Mouse (Mus musculus): Measurements from ENCODE around the gene Olfr640. TPM values are rescaled to one million over a fixed set of nuclear protein-coding genes. Genes with fewer than 3 reads are reported as not detected.

Olfr640 gene
- polyA plus RNA-seq, 1 experiment from 2014 or later = not detected

- no peaks in the 10 kb centered on the region for H3K4me1 ChIP-seq
- H3K9me3 ChIP-seq = no peaks in the 10 kb centered on the region
- H3K36me3 ChIP-seq = no peaks in the 10 kb centered on the region
- H3K4me2 ChIP-seq = no peak within 1 kb of the TSS
- no peaks in the 10 kb centered on the region for H3K27me3 ChIP-seq
- no peak for ATAC-seq (ENCODE audit: insufficient number of reproducible peaks, insufficient read depth, low FRiP score, low TSS enrichment, low read depth)
- no peak within 1 kb of the TSS for H3K27ac ChIP-seq
- H3K4me3 ChIP-seq = no peak within 1 kb of the TSS
- H3K9ac ChIP-seq = no peak within 1 kb of the TSS
These were observed 26.9 kb downstream of the Olfr640 start, which contains the start of gene Olfr638 for GRCm38 (mm10) chr7:103998446-103998845. Gene Olfr638 (plus strand): TSS chr7:103998746.

- Histone ChIP-seq H3K4me1 (no peaks in the 10 kb centered on the region), H3K27ac (no peak overlapping the region)
- no peak for ATAC-seq (ENCODE audit: insufficient number of reproducible peaks, insufficient read depth, low FRiP score, low TSS enrichment, low read depth)
These were observed 53.6 kb downstream of the Olfr640 start for GRCm38 (mm10) chr7:103971782-103972181.

GRCm38 (mm10) chr7:103970852-103971251, 54.5 kb downstream of the Olfr640 start, which contains the start of gene Olfr635:
Gene Olfr635 (plus strand): TSS chr7:103971152.
- no peaks in the 10 kb centered on the region for H3K4me1 ChIP-seq
- 80% methylated on average over 1 of the region's 1 CpGs for WGBS
- H3K9me3 ChIP-seq = no peaks in the 10 kb centered on the region
- H3K27me3 ChIP-seq = no peaks in the 10 kb centered on the region
- no peak within 1 kb of the TSS for H3K27ac ChIP-seq
- H3K36me3 ChIP-seq = no peaks in the 10 kb centered on the region
- no peak within 1 kb of the TSS for H3K4me2 ChIP-seq
- H3K9ac ChIP-seq = no peak within 1 kb of the TSS
- ATAC-seq (ENCODE audit: insufficient number of reproducible peaks, insufficient read depth, low FRiP score, low TSS enrichment, low read depth) = no peak
- H3K4me3 ChIP-seq = no peak within 1 kb of the TSS

More at GRCm38 (mm10) chr7:103971782-103972181, 53.6 kb downstream of the Olfr640 start:
- Histone ChIP-seq H3K4me2 (no peak overlapping the region), H3K9ac (no peak overlapping the region), H3K9me3 (no peaks in the 10 kb centered on the region), H3K36me3 (no peaks in the 10 kb centered on the region), H3K27me3 (no peaks in the 10 kb centered on the region), H3K4me3 (no peak overlapping the region)
- 50% methylated on average over 1 of the region's 1 CpGs for WGBS

Other genes with a start within 250 kb of the Olfr640 start
- gene Olfr68, start 245.9 kb downstream of the Olfr640 start, polyA plus RNA-seq (2015; fragmentation: Nextera tagmentation; extraction: Ambion mirVana) = not detected in 2 replicates
- gene Olfr67, start 233.8 kb downstream of the Olfr640 start, polyA plus RNA-seq (2015; fragmentation: Nextera tagmentation; extraction: Ambion mirVana) = not detected in 2 replicates
- 1,311 and 2,074 TPM in 2 replicates for gene Hbb-bt, start 211.6 kb downstream of the Olfr640 start, polyA plus RNA-seq (2015; fragmentation: Nextera tagmentation; extraction: Ambion mirVana)
- gene Hbb-bs, start 197.5 kb downstream of the Olfr640 start, polyA plus RNA-seq (2015; fragmentation: Nextera tagmentation; extraction: Ambion mirVana) = 2,604 and 4,415 TPM in 2 replicates
- not detected in 2 replicates for gene Hbb-bh2, start 185.1 kb downstream of the Olfr640 start, polyA plus RNA-seq (2015; fragmentation: Nextera tagmentation; extraction: Ambion mirVana)
- 46.9 and 96.8 TPM in 2 replicates for gene Hbb-bh1, start 182.4 kb downstream of the Olfr640 start, polyA plus RNA-seq (2015; fragmentation: Nextera tagmentation; extraction: Ambion mirVana)
- 5,482 and 5,510 TPM in 2 replicates for gene Hbb-y, start 172.4 kb downstream of the Olfr640 start, polyA plus RNA-seq (2015; fragmentation: Nextera tagmentation; extraction: Ambion mirVana)
- gene Olfr66, start 139.3 kb downstream of the Olfr640 start, polyA plus RNA-seq (2015; fragmentation: Nextera tagmentation; extraction: Ambion mirVana) = not detected in 2 replicates
- not detected in 2 replicates for gene Olfr64, start 131.1 kb downstream of the Olfr640 start, polyA plus RNA-seq (2015; fragmentation: Nextera tagmentation; extraction: Ambion mirVana)
- gene Olfr65, start 122.1 kb downstream of the Olfr640 start, polyA plus RNA-seq (2015; fragmentation: Nextera tagmentation; extraction: Ambion mirVana) = not detected in 2 replicates
- not detected in 2 replicates for gene Olfr631, start 96.7 kb downstream of the Olfr640 start, polyA plus RNA-seq (2015; fragmentation: Nextera tagmentation; extraction: Ambion mirVana)
- gene Olfr632, start 91.2 kb downstream of the Olfr640 start, polyA plus RNA-seq (2015; fragmentation: Nextera tagmentation; extraction: Ambion mirVana) = not detected in 2 replicates
- gene Olfr633, start 81.1 kb downstream of the Olfr640 start, polyA plus RNA-seq (2015; fragmentation: Nextera tagmentation; extraction: Ambion mirVana) = not detected in 2 replicates
- gene Olfr635, start 54.4 kb downstream of the Olfr640 start, polyA plus RNA-seq (2015; fragmentation: Nextera tagmentation; extraction: Ambion mirVana) = 0.03 TPM in 1 of 2 replicates, not detected in the other
- gene Olfr638, start 26.8 kb downstream of the Olfr640 start, polyA plus RNA-seq (2015; fragmentation: Nextera tagmentation; extraction: Ambion mirVana) = not detected in 2 replicates
- 0.04 and 0.06 TPM in 2 replicates for gene Olfr639, start 8.3 kb downstream of the Olfr640 start, polyA plus RNA-seq (2015; fragmentation: Nextera tagmentation; extraction: Ambion mirVana)
- not detected in 2 replicates for gene Olfr641, start 9.9 kb upstream of the Olfr640 start, polyA plus RNA-seq (2015; fragmentation: Nextera tagmentation; extraction: Ambion mirVana)
- not detected in 2 replicates for gene Olfr642, start 27.1 kb upstream of the Olfr640 start, polyA plus RNA-seq (2015; fragmentation: Nextera tagmentation; extraction: Ambion mirVana)
- gene 4930516K23Rik, start 35.9 kb upstream of the Olfr640 start, polyA plus RNA-seq (2015; fragmentation: Nextera tagmentation; extraction: Ambion mirVana) = not detected in 2 replicates
- gene Olfr644, start 46.3 kb upstream of the Olfr640 start, polyA plus RNA-seq (2015; fragmentation: Nextera tagmentation; extraction: Ambion mirVana) = not detected in 2 replicates
- gene Olfr645, start 59.9 kb upstream of the Olfr640 start, polyA plus RNA-seq (2015; fragmentation: Nextera tagmentation; extraction: Ambion mirVana) = not detected in 2 replicates
- gene Olfr646, start 79.3 kb upstream of the Olfr640 start, polyA plus RNA-seq (2015; fragmentation: Nextera tagmentation; extraction: Ambion mirVana) = not detected in 2 replicates
- gene Ubqln5, start 104.3 kb upstream of the Olfr640 start, polyA plus RNA-seq (2015; fragmentation: Nextera tagmentation; extraction: Ambion mirVana) = 0.21 TPM in 1 of 2 replicates, not detected in the other
- gene Olfr643, start 111.8 kb upstream of the Olfr640 start, polyA plus RNA-seq (2015; fragmentation: Nextera tagmentation; extraction: Ambion mirVana) = not detected in 2 replicates
- not detected in 2 replicates for gene Ubqln3, start 117.7 kb upstream of the Olfr640 start, polyA plus RNA-seq (2015; fragmentation: Nextera tagmentation; extraction: Ambion mirVana)
- 0.31 TPM in 1 of 2 replicates, not detected in the other for gene Ubqlnl, start 125.0 kb upstream of the Olfr640 start, polyA plus RNA-seq (2015; fragmentation: Nextera tagmentation; extraction: Ambion mirVana)
- 4.6 and 13.3 TPM in 2 replicates for gene Olfm5, start 139.3 kb upstream of the Olfr640 start, polyA plus RNA-seq (2015; fragmentation: Nextera tagmentation; extraction: Ambion mirVana)
- 0.15 and 0.32 TPM in 2 replicates for gene Olfr648, start 157.8 kb upstream of the Olfr640 start, polyA plus RNA-seq (2015; fragmentation: Nextera tagmentation; extraction: Ambion mirVana)
- gene Olfr649, start 170.4 kb upstream of the Olfr640 start, polyA plus RNA-seq (2015; fragmentation: Nextera tagmentation; extraction: Ambion mirVana) = not detected in 2 replicates
- gene Trim6, start 193.2 kb upstream of the Olfr640 start, polyA plus RNA-seq (2015; fragmentation: Nextera tagmentation; extraction: Ambion mirVana) = 0.72 and 1.1 TPM in 2 replicates
- 1.6 and 2.3 TPM in 2 replicates for gene Trim34a, start 218.9 kb upstream of the Olfr640 start, polyA plus RNA-seq (2015; fragmentation: Nextera tagmentation; extraction: Ambion mirVana)

Measured in embryonic facial prominence, embryonic 13.5 days (tissue).